Mouse (Mus musculus) myocyte (in vitro differentiated cells): Measurements from ENCODE around the gene Slc39a11. TPM values are rescaled to one million over a fixed set of nuclear protein-coding genes. Genes with fewer than 3 reads are reported as not detected.

Experiments used
- H3K27me3 ChIP-seq: one replicate; pipeline ENCODE4 v1.6.1; 2011; ENCODE audit not compliant: control insufficient read depth, insufficient read depth, insufficient read length
- H3K36me3 ChIP-seq: one replicate; pipeline ENCODE4 v1.6.1; 2011; ENCODE audit not compliant: control insufficient read depth, insufficient read depth
- H3K4me2 ChIP-seq: one replicate; pipeline ENCODE4 v1.6.1; 2011; ENCODE audit warnings: low read depth, control low read depth
- H3K4me3 ChIP-seq: one replicate; pipeline ENCODE4 v1.5.1; 2011; ENCODE audit warnings: mild to moderate bottlenecking, control low read depth, moderate library complexity
- H3K79me2 ChIP-seq: one replicate; pipeline ENCODE4 v1.6.1; 2011; ENCODE audit not compliant: control insufficient read depth, insufficient read depth
- H3ac ChIP-seq: one replicate; pipeline ENCODE4 v1.6.1; 2011; ENCODE audit not compliant: control insufficient read depth, insufficient read length
- CEBPB ChIP-seq: IDR thresholded peaks from 2 replicates; pipeline ENCODE4 v1.6.1; 2011; ENCODE audit warnings: mild to moderate bottlenecking, moderate library complexity; ENCODE audit not compliant: poor library complexity, insufficient read depth, severe bottlenecking
- E2F4 ChIP-seq: IDR thresholded peaks from one replicate; pipeline ENCODE4 v1.6.1; 2011; ENCODE audit warnings: mild to moderate bottlenecking, control low read depth, moderate library complexity; ENCODE audit not compliant: insufficient read depth
- MAX ChIP-seq: IDR thresholded peaks from one replicate; pipeline ENCODE4 v1.6.1; 2011; ENCODE audit warnings: low read depth, mild to moderate bottlenecking, control low read depth
- MYOD1 ChIP-seq, 3 experiments: IDR thresholded peaks; one replicate each; pipeline ENCODE4 v1.6.1; 2011; ENCODE audit warnings: control low read depth in 2 of 3, low read depth in 2 of 3, mild to moderate bottlenecking in 2 of 3, moderate library complexity in 1 of 3; ENCODE audit not compliant: insufficient read length in 2 of 3, control insufficient read depth in 1 of 3
- MYOG ChIP-seq, 3 experiments: IDR thresholded peaks; one replicate each; pipeline ENCODE4 v1.6.1; 2011; ENCODE audit warnings: control low read depth in 2 of 3, low read depth in 2 of 3, mild to moderate bottlenecking in 2 of 3; ENCODE audit not compliant: insufficient read length in 2 of 3, control insufficient read depth in 1 of 3, insufficient read depth in 1 of 3
- POLR2A ChIP-seq: IDR thresholded peaks from one replicate; pipeline ENCODE4 v1.6.1; 2011; ENCODE audit warnings: low read depth, mild to moderate bottlenecking, control low read depth, moderate library complexity; ENCODE audit not compliant: insufficient read length
- POLR2AphosphoS2 ChIP-seq: IDR thresholded peaks from one replicate; pipeline ENCODE4 v1.6.1; 2011; ENCODE audit warnings: low read depth, control low read depth; ENCODE audit not compliant: insufficient read length
- REST ChIP-seq: IDR thresholded peaks from one replicate; pipeline ENCODE4 v1.6.1; 2011; ENCODE audit warnings: mild to moderate bottlenecking, control low read depth, moderate library complexity; ENCODE audit not compliant: insufficient read depth, insufficient read length
- SRF ChIP-seq: IDR thresholded peaks from one replicate; pipeline ENCODE4 v1.6.1; 2011; ENCODE audit warnings: low read depth; ENCODE audit not compliant: control insufficient read depth, insufficient read length
- TCF12 ChIP-seq: IDR thresholded peaks from one replicate; pipeline ENCODE4 v1.6.1; 2011; ENCODE audit warnings: mild to moderate bottlenecking, control low read depth; ENCODE audit not compliant: poor library complexity, insufficient read depth, severe bottlenecking
- TCF3 ChIP-seq: IDR thresholded peaks from one replicate; pipeline ENCODE4 v1.6.1; 2011; ENCODE audit warnings: low read depth, control low read depth; ENCODE audit not compliant: insufficient read length
- USF1 ChIP-seq: IDR thresholded peaks from one replicate; pipeline ENCODE4 v1.6.1; 2011; ENCODE audit warnings: low read depth, mild to moderate bottlenecking, control low read depth, moderate library complexity
- polyA plus RNA-seq: library from polyadenylated mRNA; unstranded; fragments of >200 nt; fragmentation: generic; extraction: Trizol; gene quantifications from one replicate; pipeline ENCODE4 v1.2.1, GENCODE M21; 2012; ENCODE audit warnings: missing spikeins

Gene Slc39a11
- polyA plus RNA-seq, 1 experiment = 15.7 TPM

DNA sequence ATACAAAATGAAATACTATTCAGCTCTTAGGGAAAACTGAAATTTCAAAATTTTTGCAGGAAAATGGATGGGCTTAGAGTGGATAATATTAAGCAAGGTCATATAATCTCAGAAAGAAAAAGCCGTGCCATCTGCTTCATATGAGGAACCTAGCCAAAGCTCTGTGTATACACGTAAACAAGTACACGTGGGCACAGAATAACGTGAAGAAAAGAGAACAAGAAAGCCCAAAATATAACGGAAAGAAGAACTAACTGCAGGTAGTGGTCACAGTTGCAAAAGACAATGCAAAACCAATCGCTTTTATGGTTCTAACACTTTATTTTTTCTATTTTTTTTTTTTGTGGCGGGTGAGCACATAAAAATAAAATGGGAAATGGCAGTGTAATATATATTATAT lies 446.9 kb downstream of the Slc39a11 start:
- no peak overlapping the region for H3K4me3 ChIP-seq
- no peaks in the 10 kb centered on the region for H3K27me3 ChIP-seq
- H3ac ChIP-seq = no peak overlapping the region
- H3K4me2 ChIP-seq = no peak overlapping the region
- TF ChIP-seq REST (no peak), TCF12 (no peak), CEBPB (no peak), TCF3 (no peak), MYOD1 (IDR thresholded peaks at IDR 0.05; ENCODE audit: control insufficient read depth in 1 of 3, insufficient read length in 2 of 3, low read depth in 2 of 3) (no peak), POLR2A (no peak), MYOG (IDR thresholded peaks at IDR 0.05; ENCODE audit: control insufficient read depth in 1 of 3, insufficient read depth in 1 of 3, insufficient read length in 2 of 3, low read depth in 2 of 3) (no peak), MAX (no peak), E2F4 (no peak), USF1 (no peak)
- no peaks in the 10 kb centered on the region for H3K36me3 ChIP-seq
- no peaks in the 10 kb centered on the region for H3K79me2 ChIP-seq

DNA sequence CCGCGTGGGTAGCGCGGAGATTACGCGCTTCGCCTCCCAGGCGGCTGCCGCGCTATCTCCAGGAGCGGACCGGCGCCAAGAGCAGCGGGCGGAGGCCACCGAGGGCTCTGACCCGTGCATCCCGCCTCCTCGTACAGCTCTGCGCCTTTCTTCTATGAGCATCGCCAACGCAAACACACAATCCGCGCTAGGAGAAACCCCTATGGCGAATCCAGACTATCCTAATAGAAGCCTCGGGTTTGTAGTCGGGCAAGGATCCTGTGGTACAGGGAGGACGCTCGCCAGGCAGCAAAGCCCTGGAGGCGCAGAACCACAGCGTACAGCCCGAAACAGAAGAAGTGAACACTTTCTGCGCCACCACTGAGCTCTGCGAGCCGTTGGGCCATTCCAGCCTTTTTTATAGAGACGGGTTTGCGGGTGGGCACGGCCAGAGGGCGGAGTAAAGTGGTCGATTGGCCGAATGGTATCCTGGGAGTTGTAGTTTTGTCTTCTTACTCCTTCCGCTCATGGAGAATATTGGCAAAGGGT lies 448.3 kb downstream of the Slc39a11 start:
- peak; percentile 55 for TF ChIP-seq POLR2AphosphoS2
- peak; percentile 76 for TF ChIP-seq POLR2A
- TF ChIP-seq REST = no peak
- H3K4me2 ChIP-seq = peak overlapping the region; percentile 84
- H3K79me2 ChIP-seq = no peaks in the 10 kb centered on the region
- H3K4me3 ChIP-seq = peak overlapping the region; percentile 28
- H3K36me3 ChIP-seq = no peaks in the 10 kb centered on the region
- no peaks in the 10 kb centered on the region for H3K27me3 ChIP-seq
- no peak overlapping the region for H3ac ChIP-seq

DNA sequence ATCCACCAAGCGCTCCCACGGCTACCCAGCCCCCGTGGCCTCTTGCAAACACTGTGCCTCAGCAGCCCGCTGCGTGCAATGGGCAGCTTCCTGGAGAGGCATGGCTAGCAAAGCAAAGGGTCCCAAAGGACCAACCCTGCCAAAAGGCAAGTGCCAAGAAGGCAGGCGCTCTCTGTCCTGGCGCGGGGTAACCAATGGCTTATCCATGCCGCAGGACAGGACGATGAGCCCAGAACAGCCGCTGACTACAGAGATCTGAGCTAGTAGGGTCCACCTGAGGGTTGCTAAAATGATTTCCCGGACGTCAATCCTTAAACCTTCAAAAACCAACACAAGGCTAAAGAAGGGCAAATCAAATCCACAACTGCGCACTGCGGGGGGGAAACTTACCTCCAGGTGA lies 449.0 kb downstream of the Slc39a11 start:
- H3K36me3 ChIP-seq = no peaks in the 10 kb centered on the region
- H3K27me3 ChIP-seq = no peaks in the 10 kb centered on the region
- no peak for TF ChIP-seq POLR2A
- no peak for TF ChIP-seq TCF12
- no peak for TF ChIP-seq E2F4
- no peak for TF ChIP-seq TCF3
- TF ChIP-seq MAX = no peak
- no peak for TF ChIP-seq REST
- no peak for TF ChIP-seq POLR2AphosphoS2
- no peak for TF ChIP-seq MYOG (IDR thresholded peaks at IDR 0.05; ENCODE audit: control insufficient read depth in 1 of 3, insufficient read depth in 1 of 3, insufficient read length in 2 of 3, low read depth in 2 of 3)
- no peak for TF ChIP-seq CEBPB
- TF ChIP-seq MYOD1 (IDR thresholded peaks at IDR 0.05; ENCODE audit: control insufficient read depth in 1 of 3, insufficient read length in 2 of 3, low read depth in 2 of 3) = no peak
- no peak for TF ChIP-seq SRF
- no peak for TF ChIP-seq USF1
- peak overlapping the region; percentile 84 for H3K4me2 ChIP-seq
- H3K4me3 ChIP-seq = peak overlapping the region; percentile 28
- no peak overlapping the region for H3ac ChIP-seq
- no peaks in the 10 kb centered on the region for H3K79me2 ChIP-seq

- TF ChIP-seq SRF (no peak), TCF3 (no peak), POLR2A (no peak), REST (no peak), TCF12 (no peak), MYOD1 (IDR thresholded peaks at IDR 0.05; ENCODE audit: control insufficient read depth in 1 of 3, insufficient read length in 2 of 3, low read depth in 2 of 3) (no peak), POLR2AphosphoS2 (no peak), E2F4 (no peak), MYOG (IDR thresholded peaks at IDR 0.05; ENCODE audit: control insufficient read depth in 1 of 3, insufficient read depth in 1 of 3, insufficient read length in 2 of 3, low read depth in 2 of 3) (no peak), MAX (no peak), CEBPB (no peak), USF1 (no peak)
- Histone ChIP-seq H3K4me2 (no peak overlapping the region), H3K79me2 (no peaks in the 10 kb centered on the region), H3K27me3 (no peaks in the 10 kb centered on the region), H3ac (no peak overlapping the region), H3K4me3 (no peak overlapping the region), H3K36me3 (no peaks in the 10 kb centered on the region)
Observed at GRCm38 (mm10) chr11:113198586-113198985, 451.3 kb downstream of the Slc39a11 start.

DNA sequence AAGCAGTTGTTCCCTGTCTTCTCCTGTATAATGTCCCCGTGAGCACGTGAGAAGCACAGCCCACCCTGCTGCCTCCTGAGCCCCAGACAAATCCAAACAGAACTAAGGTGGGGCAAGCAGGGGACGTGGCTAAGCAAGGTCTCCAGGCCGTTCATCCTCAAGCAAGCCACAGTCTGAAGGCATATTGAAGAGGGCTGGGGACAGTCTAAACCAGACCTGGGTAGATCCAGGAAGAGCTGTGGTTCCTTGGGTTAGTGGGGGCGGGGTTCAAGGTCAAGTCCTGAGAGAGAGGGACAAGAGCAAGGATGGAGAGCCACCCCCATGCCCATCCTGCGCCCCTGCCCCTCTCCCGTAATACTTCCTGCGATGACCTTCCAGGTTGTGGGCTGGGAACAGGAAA lies 452.3 kb downstream of the Slc39a11 start:
- TF ChIP-seq E2F4 = no peak
- TF ChIP-seq POLR2AphosphoS2 = no peak
- no peak for TF ChIP-seq SRF
- TF ChIP-seq TCF3 = no peak
- no peak for TF ChIP-seq MYOG (IDR thresholded peaks at IDR 0.05; ENCODE audit: control insufficient read depth in 1 of 3, insufficient read depth in 1 of 3, insufficient read length in 2 of 3, low read depth in 2 of 3)
- TF ChIP-seq CEBPB = no peak
- TF ChIP-seq POLR2A = no peak
- no peak for TF ChIP-seq MYOD1 (IDR thresholded peaks at IDR 0.05; ENCODE audit: control insufficient read depth in 1 of 3, insufficient read length in 2 of 3, low read depth in 2 of 3)
- TF ChIP-seq USF1 = no peak
- no peak for TF ChIP-seq TCF12
- Histone ChIP-seq H3ac (no peak overlapping the region), H3K4me3 (no peak overlapping the region), H3K4me2 (no peak overlapping the region), H3K36me3 (no peaks in the 10 kb centered on the region), H3K79me2 (no peaks in the 10 kb centered on the region), H3K27me3 (no peaks in the 10 kb centered on the region)
